8 mouse cellular contexts compared by ENCODE assay signal in the genomic region with DNA sequence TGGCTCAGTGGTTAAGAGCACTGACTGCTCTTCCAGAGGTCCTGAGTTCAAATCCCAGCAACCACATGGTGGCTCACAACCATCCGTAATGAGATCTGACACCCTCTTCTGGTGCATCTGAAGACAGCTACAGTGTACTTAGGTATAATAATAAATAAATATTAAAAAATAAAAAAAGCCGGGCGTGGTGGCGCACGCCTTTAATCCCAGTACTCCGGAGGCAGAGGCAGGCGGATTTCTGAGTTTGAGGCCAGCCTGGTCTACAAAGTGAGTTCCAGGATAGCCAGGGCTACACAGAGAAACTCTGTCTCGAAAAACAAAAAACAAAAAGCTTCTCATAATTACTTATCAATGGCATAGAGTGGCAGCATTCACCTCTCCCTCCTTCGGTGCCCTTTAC. TPM values are rescaled to one million over a fixed set of nuclear protein-coding genes. Genes with fewer than 3 reads are reported as not detected.
DNase-seq lines count a peak whose midpoint lies in the region; ATAC-seq and TF ChIP-seq lines count a peak whose summit lies in the region.
"Not testable (repeated sequence)": the region's sequence is repeated elsewhere in the genome, so short reads cannot be mapped to it uniquely, and the experiment has no call there.

No protein-coding gene starts in this region.

- H3K27ac ChIP-seq in embryonic facial prominence, embryonic 12.5 days; forebrain, embryonic 16.5 days (ENCODE audit: low read length); hindbrain, embryonic 11.5 days (ENCODE audit: low read depth, low read length); neural tube, embryonic 14.5 days (ENCODE audit: low read depth, low read length): not testable (repeated sequence)
- H3K27ac ChIP-seq in kidney, embryonic 15.5 days: peak overlapping the region; percentile 86
- peak overlapping the region; percentile 71; the same call in 1 of the 2 replicates for H3K27ac ChIP-seq in liver, embryonic 12.5 days
- H3K27ac ChIP-seq in midbrain, embryonic 10.5 days (replicated peaks): peak overlapping the region; percentile 95

- H3K27me3 ChIP-seq in G1E (ENCODE audit: insufficient read depth, low read length); embryonic facial prominence, embryonic 12.5 days; forebrain, embryonic 16.5 days (replicated peaks; ENCODE audit: control insufficient read depth, insufficient read depth, low read length); hindbrain, embryonic 11.5 days (ENCODE audit: control insufficient read depth, insufficient read depth, low read length); kidney, embryonic 15.5 days; liver, embryonic 12.5 days (replicated peaks); midbrain, embryonic 10.5 days (ENCODE audit: low read depth, poor library complexity, severe bottlenecking); neural tube, embryonic 14.5 days (ENCODE audit: control insufficient read depth, insufficient read depth, low read length): not testable (repeated sequence)

- WGBS in embryonic facial prominence, embryonic 12.5 days: 94% methylated on average over 9 of the region's 9 CpGs
- 92% methylated on average over 9 of the region's 9 CpGs for WGBS in forebrain, embryonic 16.5 days
- WGBS in hindbrain, embryonic 11.5 days: 95% methylated on average over 8 of the region's 9 CpGs
- WGBS in kidney, embryonic 15.5 days: 96% methylated on average over 9 of the region's 9 CpGs
- 86% methylated on average over 9 of the region's 9 CpGs for WGBS in liver, embryonic 12.5 days (ENCODE audit: insufficient replicate concordance)
- WGBS in midbrain, embryonic 10.5 days: 98% methylated on average over 9 of the region's 9 CpGs
- 97% methylated on average over 9 of the region's 9 CpGs for WGBS in neural tube, embryonic 14.5 days

- peak overlapping the region; percentile 53 for H3K4me2 ChIP-seq in embryonic facial prominence, embryonic 12.5 days (replicated peaks)
- H3K4me2 ChIP-seq in forebrain, embryonic 16.5 days (ENCODE audit: low read length): peak overlapping the region; percentile 57
- H3K4me2 ChIP-seq in hindbrain, embryonic 11.5 days (replicated peaks; ENCODE audit: low read depth, low read length): peak overlapping the region; percentile 48; the same call in 1 of the 2 replicates
- H3K4me2 ChIP-seq in kidney, embryonic 15.5 days: peak overlapping the region; percentile 77
- peak overlapping the region; percentile 90 for H3K4me2 ChIP-seq in liver, embryonic 12.5 days
- H3K4me2 ChIP-seq in neural tube, embryonic 14.5 days (ENCODE audit: low read depth, low read length): peak overlapping the region; percentile 83

- not testable (repeated sequence) for ATAC-seq in G1E (ENCODE audit: extremely low read depth, insufficient number of reproducible peaks, low FRiP score, poor library complexity, severe bottlenecking); embryonic facial prominence, embryonic 12.5 days (ENCODE audit: insufficient number of reproducible peaks, insufficient read depth, low FRiP score, low TSS enrichment); forebrain, embryonic 16.5 days; hindbrain, embryonic 11.5 days (ENCODE audit: low FRiP score); kidney, embryonic 15.5 days (replicated peaks; ENCODE audit: low FRiP score); liver, embryonic 12.5 days; neural tube, embryonic 14.5 days (ENCODE audit: low read depth)

- H3K4me1 ChIP-seq in G1E (ENCODE audit: insufficient read depth, low read depth, low read length): peaks cover 20% of the 10 kb centered on the region
- H3K4me1 ChIP-seq in embryonic facial prominence, embryonic 12.5 days; hindbrain, embryonic 11.5 days (replicated peaks; ENCODE audit: control insufficient read depth, insufficient read depth, low read length); neural tube, embryonic 14.5 days (ENCODE audit: control insufficient read depth, insufficient read depth, low read length): not testable (repeated sequence)
- H3K4me1 ChIP-seq in forebrain, embryonic 16.5 days (replicated peaks; ENCODE audit: control insufficient read depth, insufficient read depth, low read length): peaks cover 11% of the 10 kb centered on the region
- peaks cover 11% of the 10 kb centered on the region for H3K4me1 ChIP-seq in kidney, embryonic 15.5 days
- H3K4me1 ChIP-seq in liver, embryonic 12.5 days: peaks cover 59% of the 10 kb centered on the region
- H3K4me1 ChIP-seq in midbrain, embryonic 10.5 days: peaks cover 19% of the 10 kb centered on the region

- H3K9me3 ChIP-seq in G1E (replicated peaks); embryonic facial prominence, embryonic 12.5 days; forebrain, embryonic 16.5 days (ENCODE audit: control insufficient read depth, low read length); hindbrain, embryonic 11.5 days (ENCODE audit: control insufficient read depth, low read length); kidney, embryonic 15.5 days (replicated peaks); liver, embryonic 12.5 days (replicated peaks); midbrain, embryonic 10.5 days (replicated peaks); neural tube, embryonic 14.5 days (ENCODE audit: control insufficient read depth, low read length): not testable (repeated sequence)

- DNase-seq in G1E (ENCODE audit: low spot score); hindbrain, embryonic 11.5 days (ENCODE audit: low spot score); midbrain, embryonic 10.5 days (ENCODE audit: low spot score): not testable (repeated sequence)

- H3K36me3 ChIP-seq in G1E (replicated peaks); embryonic facial prominence, embryonic 12.5 days; forebrain, embryonic 16.5 days (ENCODE audit: control insufficient read depth, insufficient read depth); hindbrain, embryonic 11.5 days (ENCODE audit: control insufficient read depth, insufficient read depth, low read length); kidney, embryonic 15.5 days; liver, embryonic 12.5 days; midbrain, embryonic 10.5 days; neural tube, embryonic 14.5 days (ENCODE audit: control insufficient read depth, insufficient read depth, low read length): not testable (repeated sequence)

- not testable (repeated sequence) for H3K9ac ChIP-seq in embryonic facial prominence, embryonic 12.5 days; forebrain, embryonic 16.5 days (replicated peaks; ENCODE audit: low read depth, low read length); hindbrain, embryonic 11.5 days (ENCODE audit: low read depth, low read length); neural tube, embryonic 14.5 days (replicated peaks; ENCODE audit: low read depth, low read length)
- H3K9ac ChIP-seq in kidney, embryonic 15.5 days: peak overlapping the region; percentile 58; the same call in 1 of the 2 replicates
- H3K9ac ChIP-seq in liver, embryonic 12.5 days: peak overlapping the region; percentile 76

- peak overlapping the region; percentile 97; the same call in 1 of the 2 replicates for H3K4me3 ChIP-seq in G1E (ENCODE audit: low read depth, low read length)
- peak overlapping the region; percentile 90; the same call in 1 of the 2 replicates for H3K4me3 ChIP-seq in embryonic facial prominence, embryonic 12.5 days
- H3K4me3 ChIP-seq in forebrain, embryonic 16.5 days (replicated peaks; ENCODE audit: low read length); hindbrain, embryonic 11.5 days (ENCODE audit: low read depth, low read length): not testable (repeated sequence)
- H3K4me3 ChIP-seq in kidney, embryonic 15.5 days (replicated peaks): peak overlapping the region; percentile 88
- peak overlapping the region; percentile 99 for H3K4me3 ChIP-seq in liver, embryonic 12.5 days
- peak overlapping the region; percentile 74 for H3K4me3 ChIP-seq in midbrain, embryonic 10.5 days
- H3K4me3 ChIP-seq in neural tube, embryonic 14.5 days (ENCODE audit: low read depth, low read length): peak overlapping the region; percentile 98

- not testable (repeated sequence) for TF ChIP-seq CTCF in G1E (IDR thresholded peaks at IDR 0.05; ENCODE audit: low read depth, low read length)

RNA-seq across cellular contexts. Expression of gene Upf2, which starts 1.4 kb away (rescaled TPM):
- 46.0 and 48.8 TPM in 2 replicates for total RNA-seq in G1E (2014; fragmentation: Nextera tagmentation)
- 22.0 and 27.9 TPM in 2 replicates for total RNA-seq in G1E (2017)
- polyA plus RNA-seq in G1E (2012): 4.7 and 6.2 TPM in 2 replicates
- 14.7 and 14.8 TPM in 2 replicates for polyA plus RNA-seq in embryonic facial prominence, embryonic 12.5 days (2016; fragmentation: Nextera tagmentation; extraction: Ambion mirVana)
- polyA plus RNA-seq in forebrain, embryonic 16.5 days (2015; fragmentation: Nextera tagmentation; extraction: Ambion mirVana): 8.9 and 9.4 TPM in 2 replicates
- polyA plus RNA-seq in hindbrain, embryonic 11.5 days (2014; fragmentation: Nextera tagmentation; extraction: Ambion mirVana): 11.9 and 14.4 TPM in 2 replicates
- 10.7 and 11.5 TPM in 2 replicates for polyA plus RNA-seq in kidney, embryonic 15.5 days (2015; fragmentation: Nextera tagmentation; extraction: Ambion mirVana)
- 6.8 and 7.4 TPM in 2 replicates for polyA plus RNA-seq in liver, embryonic 12.5 days (2016; fragmentation: Nextera tagmentation; extraction: Ambion mirVana)
- polyA plus RNA-seq in midbrain, embryonic 10.5 days (2016; fragmentation: Nextera tagmentation; extraction: Ambion mirVana): 10.3 TPM in 2 replicates
- 10.4 and 11.0 TPM in 2 replicates for polyA plus RNA-seq in neural tube, embryonic 14.5 days (2014; fragmentation: Nextera tagmentation; extraction: Ambion mirVana)

RNA-seq across cellular contexts. Expression of gene Dhtkd1, which starts 7.2 kb away (rescaled TPM):
- total RNA-seq in G1E (2014; fragmentation: Nextera tagmentation) (not detected in 2 replicates), G1E (2017) (0.11 TPM in 1 of 2 replicates, not detected in the other)
- polyA plus RNA-seq in G1E (2012): 0.02 TPM in 1 of 2 replicates, not detected in the other
- 5.8 and 9.1 TPM in 2 replicates for polyA plus RNA-seq in embryonic facial prominence, embryonic 12.5 days (2016; fragmentation: Nextera tagmentation; extraction: Ambion mirVana)
- 4.8 and 7.6 TPM in 2 replicates for polyA plus RNA-seq in forebrain, embryonic 16.5 days (2015; fragmentation: Nextera tagmentation; extraction: Ambion mirVana)
- polyA plus RNA-seq in hindbrain, embryonic 11.5 days (2014; fragmentation: Nextera tagmentation; extraction: Ambion mirVana): 3.8 and 8.4 TPM in 2 replicates
- polyA plus RNA-seq in kidney, embryonic 15.5 days (2015; fragmentation: Nextera tagmentation; extraction: Ambion mirVana): 3.8 and 4.6 TPM in 2 replicates
- polyA plus RNA-seq in liver, embryonic 12.5 days (2016; fragmentation: Nextera tagmentation; extraction: Ambion mirVana): 2.3 and 3.1 TPM in 2 replicates
- 5.3 and 5.6 TPM in 2 replicates for polyA plus RNA-seq in midbrain, embryonic 10.5 days (2016; fragmentation: Nextera tagmentation; extraction: Ambion mirVana)
- 7.7 and 10.1 TPM in 2 replicates for polyA plus RNA-seq in neural tube, embryonic 14.5 days (2014; fragmentation: Nextera tagmentation; extraction: Ambion mirVana)

RNA-seq across cellular contexts. Expression of gene Sec61a2, which starts 54.6 kb away (rescaled TPM):
- total RNA-seq in G1E (2014; fragmentation: Nextera tagmentation) (116 and 120 TPM in 2 replicates), G1E (2017) (36.4 and 46.5 TPM in 2 replicates)
- 2.5 and 2.9 TPM in 2 replicates for polyA plus RNA-seq in G1E (2012)
- 105 and 111 TPM in 2 replicates for polyA plus RNA-seq in embryonic facial prominence, embryonic 12.5 days (2016; fragmentation: Nextera tagmentation; extraction: Ambion mirVana)
- polyA plus RNA-seq in forebrain, embryonic 16.5 days (2015; fragmentation: Nextera tagmentation; extraction: Ambion mirVana): 94.8 and 112 TPM in 2 replicates
- polyA plus RNA-seq in hindbrain, embryonic 11.5 days (2014; fragmentation: Nextera tagmentation; extraction: Ambion mirVana): 78.1 and 85.9 TPM in 2 replicates
- 88.7 and 99.8 TPM in 2 replicates for polyA plus RNA-seq in kidney, embryonic 15.5 days (2015; fragmentation: Nextera tagmentation; extraction: Ambion mirVana)
- 22.8 and 24.2 TPM in 2 replicates for polyA plus RNA-seq in liver, embryonic 12.5 days (2016; fragmentation: Nextera tagmentation; extraction: Ambion mirVana)
- 91.0 and 91.6 TPM in 2 replicates for polyA plus RNA-seq in midbrain, embryonic 10.5 days (2016; fragmentation: Nextera tagmentation; extraction: Ambion mirVana)
- 134 and 144 TPM in 2 replicates for polyA plus RNA-seq in neural tube, embryonic 14.5 days (2014; fragmentation: Nextera tagmentation; extraction: Ambion mirVana)
